Mouse (Mus musculus): ENCODE measurements around the gene Mfap5.

- TF ChIP-seq CTCF (IDR thresholded peaks at IDR 0.05; ENCODE audit: control insufficient read depth, insufficient read depth, insufficient read length) (no peak), USF1 (IDR thresholded peaks at IDR 0.05; ENCODE audit: low read depth) (no peak), FOSL1 (IDR thresholded peaks at IDR 0.05; ENCODE audit: insufficient read depth, low read length, poor library complexity, severe bottlenecking) (no peak), CEBPB (IDR thresholded peaks at IDR 0.05; ENCODE audit: low read depth) (peak; percentile 86), MAX (IDR thresholded peaks at IDR 0.05) (no peak), MYOG (IDR thresholded peaks at IDR 0.05; ENCODE audit: control insufficient read depth, extremely low read depth, insufficient read length) (no peak)
Measured at GRCm38 (mm10) chr6:122545289-122545882, 39.7 kb downstream of the Mfap5 start.

Measured in C2C12 (cell line).